Mouse (Mus musculus): ENCODE measurements around the gene Cers6.

The Cers6 gene

GRCm38 (mm10) chr2:68926913-68927790 lies 65.9 kb downstream of the Cers6 start:
- TF ChIP-seq GATA4 (IDR thresholded peaks at IDR 0.05; ENCODE audit: insufficient replicate concordance, low read length) = no peak

DNA sequence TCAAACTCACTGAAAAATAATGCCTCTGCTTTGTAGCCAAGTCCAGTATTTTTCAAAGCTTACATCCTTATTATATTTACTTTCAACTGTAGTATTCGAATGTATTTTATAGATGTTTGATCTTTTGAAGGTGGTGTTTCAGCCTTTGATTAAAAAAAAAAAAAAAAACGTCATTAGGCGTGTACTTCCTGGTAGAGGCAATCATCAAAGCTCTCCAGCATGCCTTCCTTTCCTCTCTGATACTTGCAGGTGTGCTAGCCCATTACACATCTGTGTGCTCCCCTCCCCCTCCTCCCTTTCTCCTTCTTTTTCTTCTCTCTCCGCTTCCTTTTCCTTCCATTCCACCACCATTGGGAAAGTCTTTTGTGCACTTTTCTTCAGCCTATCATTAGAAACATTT lies 71.0 kb downstream of the Cers6 start:
- no peak for TF ChIP-seq GATA4 (IDR thresholded peaks at IDR 0.05; ENCODE audit: insufficient replicate concordance, low read length)

GRCm38 (mm10) chr2:68932656-68933055 lies 71.4 kb downstream of the Cers6 start:
- TF ChIP-seq GATA4 (IDR thresholded peaks at IDR 0.05; ENCODE audit: insufficient replicate concordance, low read length) = no peak

- TF ChIP-seq GATA4 (IDR thresholded peaks at IDR 0.05; ENCODE audit: insufficient replicate concordance, low read length) = no peak
Measured at GRCm38 (mm10) chr2:68934651-68935050, 73.4 kb downstream of the Cers6 start.

- no peak for TF ChIP-seq GATA4 (IDR thresholded peaks at IDR 0.05; ENCODE audit: insufficient replicate concordance, low read length)
Measured at GRCm38 (mm10) chr2:68935721-68936294, 74.6 kb downstream of the Cers6 start.

- TF ChIP-seq GATA4 (IDR thresholded peaks at IDR 0.05; ENCODE audit: insufficient replicate concordance, low read length) = no peak
Measured at GRCm38 (mm10) chr2:68936773-68937172, 75.5 kb downstream of the Cers6 start.

GRCm38 (mm10) chr2:68937833-68938232 lies 76.6 kb downstream of the Cers6 start:
- TF ChIP-seq GATA4 (IDR thresholded peaks at IDR 0.05; ENCODE audit: insufficient replicate concordance, low read length) = no peak

DNA sequence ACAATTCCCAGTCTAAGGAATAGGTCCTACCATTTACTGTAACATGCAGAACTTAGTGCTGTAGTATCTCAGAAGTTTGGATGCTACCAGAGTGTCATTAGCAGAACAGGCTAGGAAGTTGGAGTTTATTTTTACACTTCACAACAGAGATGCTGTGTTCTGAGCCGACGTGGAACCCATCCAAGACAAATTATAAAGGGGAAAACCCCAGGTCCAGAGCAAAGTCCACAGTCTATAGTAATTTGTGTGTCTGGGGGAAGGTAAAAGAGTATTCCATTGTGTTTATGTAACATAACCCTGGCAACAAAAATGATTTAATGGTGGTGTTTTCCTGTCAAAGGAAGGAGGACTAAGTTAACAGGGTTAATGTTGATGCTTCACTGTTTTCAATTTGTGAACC lies 83.7 kb downstream of the Cers6 start:
- TF ChIP-seq GATA4 (IDR thresholded peaks at IDR 0.05; ENCODE audit: insufficient replicate concordance, low read length) = no peak

DNA sequence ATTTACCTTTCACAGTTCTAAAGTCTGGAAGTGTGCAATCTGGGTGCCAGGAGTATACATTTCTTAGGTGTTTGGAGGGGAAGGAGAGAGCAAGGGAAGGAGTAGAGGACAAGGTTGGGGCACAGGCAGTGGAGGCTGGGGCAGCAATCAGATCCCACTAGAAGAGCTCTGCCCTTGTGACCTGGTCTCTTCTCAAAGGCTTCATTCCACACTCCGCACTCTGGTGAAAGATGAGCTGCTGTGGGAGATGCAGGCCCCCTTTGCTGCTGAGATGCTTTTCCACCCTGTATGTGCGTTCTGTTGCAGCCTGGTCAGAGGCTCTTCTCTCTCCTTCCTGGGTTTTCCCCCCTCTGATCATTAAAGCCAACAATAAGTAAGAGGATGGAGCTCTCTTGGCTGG lies 84.7 kb downstream of the Cers6 start:
- no peak for TF ChIP-seq GATA4 (IDR thresholded peaks at IDR 0.05; ENCODE audit: insufficient replicate concordance, low read length)

DNA sequence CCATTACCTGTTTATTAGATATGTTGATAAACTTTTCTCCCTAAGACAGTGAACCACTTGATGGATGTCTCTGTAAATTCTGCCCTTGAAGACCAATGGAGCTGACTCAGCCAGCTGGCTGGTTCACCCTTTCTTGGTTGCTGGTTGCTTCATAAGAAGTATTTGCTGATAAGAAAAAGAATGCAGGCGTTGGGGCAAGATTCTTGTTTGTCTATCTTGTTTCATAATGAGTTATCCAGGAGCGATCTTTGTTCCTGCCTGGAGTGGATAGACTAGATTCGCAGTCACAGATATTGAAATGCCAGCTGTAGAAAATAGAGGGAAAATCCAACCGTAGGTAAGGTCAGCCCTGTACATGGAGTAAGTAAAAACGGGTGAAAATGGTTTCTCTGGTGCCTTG lies 85.6 kb downstream of the Cers6 start:
- peak; percentile 67; the same call in 1 of the 2 replicates for TF ChIP-seq GATA4 (IDR thresholded peaks at IDR 0.05; ENCODE audit: insufficient replicate concordance, low read length)

DNA sequence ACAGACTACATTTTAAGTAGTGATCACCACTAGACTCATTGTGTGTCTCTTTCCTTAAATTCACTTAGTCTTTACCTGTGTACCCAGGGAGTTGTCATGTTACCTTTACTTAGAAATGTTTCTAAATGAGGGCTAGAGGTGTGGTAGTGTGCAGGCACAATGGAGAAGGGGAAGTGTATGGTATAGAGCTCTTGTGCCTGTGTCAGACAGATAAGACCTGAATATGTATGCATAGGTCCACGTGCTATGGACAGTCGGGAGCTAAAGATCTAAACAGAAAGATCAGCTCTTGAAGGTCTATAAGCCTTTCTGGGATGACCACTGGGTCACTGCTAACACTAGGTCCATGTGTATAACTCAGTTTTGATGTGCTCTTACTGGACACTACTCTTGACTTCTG lies 87.9 kb downstream of the Cers6 start:
- no peak for TF ChIP-seq GATA4 (IDR thresholded peaks at IDR 0.05; ENCODE audit: insufficient replicate concordance, low read length)

- no peak for TF ChIP-seq GATA4 (IDR thresholded peaks at IDR 0.05; ENCODE audit: insufficient replicate concordance, low read length)
Measured at GRCm38 (mm10) chr2:68949728-68950127, 88.5 kb downstream of the Cers6 start.

DNA sequence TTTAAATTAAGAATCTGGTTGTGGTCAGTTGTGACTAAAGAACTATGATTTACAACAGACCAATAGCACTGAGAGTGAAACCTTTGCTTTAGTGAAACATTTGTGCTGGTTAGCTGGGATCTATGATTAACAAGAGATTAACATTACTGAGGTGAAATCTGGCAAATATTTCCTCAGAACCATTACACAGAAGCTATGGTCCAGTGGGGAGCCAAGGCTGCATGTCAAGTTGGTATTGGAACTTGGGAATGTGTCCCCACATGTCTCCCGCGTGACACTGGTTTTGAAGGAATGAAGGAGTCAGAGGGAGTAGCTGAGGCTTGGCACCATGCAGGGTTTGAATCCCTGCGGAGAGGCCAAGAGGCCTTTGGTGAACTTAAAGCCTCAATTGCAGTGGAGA lies 90.5 kb downstream of the Cers6 start:
- TF ChIP-seq GATA4 (IDR thresholded peaks at IDR 0.05; ENCODE audit: insufficient replicate concordance, low read length) = no peak

DNA sequence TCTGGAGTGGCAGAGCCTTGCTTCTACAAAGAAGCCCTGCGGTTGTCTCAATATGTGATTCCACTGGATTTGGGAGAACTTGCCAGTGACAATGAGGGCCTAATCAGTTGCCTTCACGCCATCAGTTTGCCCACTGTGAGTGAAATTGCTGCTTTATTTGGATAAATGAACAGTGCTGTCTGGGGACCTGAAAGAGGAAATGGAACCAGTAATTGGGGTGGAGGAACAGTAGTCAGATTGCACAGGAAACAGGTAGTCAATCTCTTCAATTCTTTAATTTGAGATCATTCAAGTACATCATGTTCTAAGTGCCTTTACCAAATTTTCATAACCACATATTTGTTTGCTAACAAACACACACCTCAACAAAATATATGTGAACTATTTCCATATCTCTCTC lies 92.4 kb downstream of the Cers6 start:
- no peak for TF ChIP-seq GATA4 (IDR thresholded peaks at IDR 0.05; ENCODE audit: insufficient replicate concordance, low read length)

- TF ChIP-seq GATA4 (IDR thresholded peaks at IDR 0.05; ENCODE audit: insufficient replicate concordance, low read length) = no peak
Measured at GRCm38 (mm10) chr2:68955496-68955895, 94.3 kb downstream of the Cers6 start.

GRCm38 (mm10) chr2:68956146-68956545 lies 94.9 kb downstream of the Cers6 start:
- TF ChIP-seq GATA4 (IDR thresholded peaks at IDR 0.05; ENCODE audit: insufficient replicate concordance, low read length) = no peak

DNA sequence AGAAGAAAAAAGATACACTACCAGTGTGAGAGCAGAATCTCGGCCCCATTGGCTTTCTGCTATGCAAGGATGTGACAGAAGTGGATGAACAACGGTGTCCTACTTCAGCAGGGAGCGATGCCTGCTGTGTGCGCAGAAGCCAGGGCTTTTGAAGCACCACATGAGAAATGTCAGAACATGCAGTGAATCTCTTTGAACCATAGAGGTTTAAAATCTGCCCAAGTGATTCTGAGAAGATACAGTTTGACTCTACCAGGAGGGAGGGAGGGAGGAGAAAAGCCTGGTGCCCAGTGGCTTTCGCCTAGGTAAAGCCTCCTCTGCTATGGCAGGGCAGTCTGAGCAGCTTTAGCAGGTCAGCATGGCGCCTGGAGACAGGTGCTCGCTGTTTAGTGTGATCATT lies 96.6 kb downstream of the Cers6 start:
- TF ChIP-seq GATA4 (IDR thresholded peaks at IDR 0.05; ENCODE audit: insufficient replicate concordance, low read length) = no peak

Data from liver, adult (tissue).